Comparison of ENCODE assay signal across 8 mouse cellular contexts in genomic region chr10:41888365-41888941, GRCm38 (mm10).
DNase-seq lines count a peak whose midpoint lies in the region; ATAC-seq lines count a peak whose summit lies in the region.

No protein-coding gene starts in this region.

- ATAC-seq in granulocyte monocyte progenitor cell, adult 5-6 weeks (replicated peaks; ENCODE audit: poor library complexity, severe bottlenecking), result peak; percentile 47
- peak; percentile 51; the same call in 1 of the 2 replicates for ATAC-seq in monocyte, adult 5-6 weeks (replicated peaks; ENCODE audit: insufficient number of reproducible peaks, low FRiP score, low TSS enrichment, poor library complexity, severe bottlenecking)

- intact Hi-C loops in heart, postnatal 36 days (cut with DNase I), result loop anchor here (2.0 kb wide), 1 partner anchor 58 kb away; no protein-coding TSS in a partner anchor

- peak; percentile 61 for DNase-seq in heart, adult 8-10 months (ENCODE audit: low spot score)
- DNase-seq in heart, postnatal 36 days, result no peak
- DNase-seq in ZHBTc4 (ENCODE audit: low read depth, low spot score) (peak; percentile 11), liver (peak; percentile 34)
- DNase-seq in gastrocnemius, postnatal 4 days (ENCODE audit: low spot score in 2 of 2), result no peak
- no peak for DNase-seq in layer of hippocampus, adult 18-20 months (ENCODE audit: low spot score in 2 of 2)

Comparison
In these comparisons a context has a peak if more than half of its experiments do, and no peak if none do; other contexts are left out.
1. DNase-seq: peak in heart, adult 8-10 months (single experiment), ZHBTc4 (single experiment) and liver (single experiment); none in heart, postnatal 36 days (0 of 2), gastrocnemius, postnatal 4 days (0 of 2) and layer of hippocampus, adult 18-20 months (0 of 2).